Mouse (Mus musculus) kidney, adult 8-10 months (tissue): ENCODE measurements at regions not wholly inside any gene's neighbourhood (a gene's known extent, or its start where the extent isn't known, plus 50 kb on each side); places are given as distances from the start of the nearest gene placed in this dataset.

Experiments used
- DNase-seq, 2 experiments: peaks; one replicate each; pipeline ENCODE4 v3.0.0; 2022

DNA sequence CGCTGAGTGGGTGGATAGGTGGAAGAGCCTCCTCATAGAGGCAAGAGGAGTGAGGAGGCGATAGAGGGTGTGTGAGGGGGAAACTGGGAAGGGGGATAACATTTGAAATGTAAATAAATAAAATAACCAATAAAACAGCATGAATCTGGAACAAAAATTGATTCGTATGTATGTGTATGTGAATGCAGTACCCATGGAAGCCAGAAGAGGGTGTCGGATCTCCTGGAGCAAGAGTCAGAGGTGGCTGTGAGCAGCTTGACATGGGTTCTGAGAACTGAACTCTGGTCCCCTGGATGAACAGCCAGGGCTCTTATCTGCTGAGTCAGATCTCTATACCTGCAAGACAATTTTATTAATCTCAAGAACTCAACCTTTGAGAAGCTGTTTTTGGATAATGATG lies 81.4 kb downstream of the Tfap2b start:
- no peak for DNase-seq

- DNase-seq: peak in 1 of 2 experiments; percentile 59
Measured at GRCm38 (mm10) chr1:19321598-19321997, 112.9 kb downstream of the Tfap2b start.

- DNase-seq: no peak
Measured at GRCm38 (mm10) chr1:19336062-19336461, 127.3 kb downstream of the Tfap2b start.

DNA sequence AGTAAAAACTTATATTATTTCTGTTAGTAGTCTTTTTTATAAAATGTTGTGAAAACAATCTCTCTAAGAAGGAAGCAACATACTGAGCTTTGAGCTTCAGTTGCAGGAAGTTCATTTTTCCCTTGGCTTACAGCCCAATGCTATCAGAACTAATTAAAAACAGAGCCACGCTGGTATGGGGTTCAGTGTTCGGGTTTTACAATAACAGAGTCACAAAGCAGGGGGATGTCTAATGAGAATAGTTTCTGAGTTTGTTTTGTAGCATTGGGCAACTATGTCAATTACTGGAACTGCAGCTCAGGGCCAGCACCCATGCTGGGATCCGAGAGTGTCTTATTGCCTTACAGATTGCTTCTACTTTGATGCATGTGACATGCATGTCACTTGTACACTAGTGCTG lies 128.5 kb downstream of the Tfap2b start:
- no peak for DNase-seq

GRCm38 (mm10) chr1:19344445-19344844 lies 135.7 kb downstream of the Tfap2b start:
- DNase-seq: no peak

DNA sequence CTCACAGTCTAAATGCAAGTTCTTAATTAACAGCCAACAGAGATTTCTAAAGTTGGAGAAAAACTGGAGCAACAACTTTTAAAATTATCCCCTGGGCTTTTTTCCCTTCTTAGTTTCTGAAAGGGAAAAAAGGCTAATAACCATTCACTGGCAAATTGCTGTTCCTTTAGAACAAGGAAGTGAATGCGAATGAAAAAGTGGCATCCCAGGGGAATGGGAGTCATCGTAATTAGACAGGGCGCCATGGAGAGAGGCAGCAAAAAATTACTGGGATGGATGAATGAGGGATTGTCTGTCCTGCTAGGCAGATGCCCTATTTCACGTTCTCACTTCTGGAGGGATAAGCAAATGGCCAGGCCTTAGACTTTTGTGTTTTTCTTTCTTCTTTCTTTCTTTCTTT lies 141.8 kb downstream of the Tfap2b start:
- no peak for DNase-seq

DNA sequence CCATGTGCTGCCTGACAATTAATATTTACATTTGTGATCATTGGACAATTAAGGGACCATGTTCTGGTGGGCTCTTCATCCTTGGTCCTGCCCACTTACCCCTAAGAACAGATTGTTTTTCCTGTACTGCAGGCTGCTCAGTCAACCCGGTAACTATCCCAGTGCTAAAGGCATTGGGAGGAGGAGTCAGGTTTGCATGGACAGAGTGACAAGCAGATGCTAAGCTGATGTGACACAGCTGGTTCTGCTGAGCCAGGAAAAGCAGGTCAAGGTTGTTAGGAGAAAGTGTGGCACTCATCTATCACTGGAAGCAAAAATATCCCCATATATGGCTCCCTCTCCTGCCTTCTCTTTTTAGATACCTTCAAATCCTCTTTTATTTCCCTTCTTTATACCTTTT lies 176.1 kb downstream of the Tfap2b start:
- no peak for DNase-seq

DNA sequence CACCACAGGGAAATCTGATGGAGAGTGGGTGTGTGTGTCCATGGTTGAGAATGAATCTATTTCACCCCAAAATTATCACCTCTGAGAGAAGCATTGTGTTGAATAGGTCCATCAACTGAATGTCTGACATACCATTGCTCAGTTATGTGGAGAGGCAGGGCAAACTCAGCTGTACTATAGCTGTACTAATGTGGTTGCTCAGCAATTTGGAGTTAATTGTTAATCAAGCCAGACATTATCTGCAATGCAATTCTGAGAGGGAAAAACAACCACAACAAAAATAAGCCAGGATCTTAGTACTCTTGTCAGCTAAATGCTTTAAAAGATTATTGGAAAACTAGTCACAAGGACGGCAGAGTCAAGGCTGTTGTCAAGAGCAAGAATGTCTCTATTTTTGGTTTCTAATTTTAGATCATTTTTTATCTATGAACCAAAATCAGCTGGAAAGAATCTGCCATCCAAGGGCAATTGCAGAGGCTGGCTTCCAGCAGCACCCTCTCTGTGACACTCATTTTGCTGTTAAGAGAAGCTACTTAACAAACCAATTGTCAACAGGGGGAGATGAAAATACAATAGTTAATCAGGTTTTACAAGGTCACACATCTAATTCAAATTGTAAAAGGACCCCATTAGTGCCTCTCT lies 180.3 kb downstream of the Tfap2b start:
- peak in 1 of 2 experiments; percentile 64 for DNase-seq

DNA sequence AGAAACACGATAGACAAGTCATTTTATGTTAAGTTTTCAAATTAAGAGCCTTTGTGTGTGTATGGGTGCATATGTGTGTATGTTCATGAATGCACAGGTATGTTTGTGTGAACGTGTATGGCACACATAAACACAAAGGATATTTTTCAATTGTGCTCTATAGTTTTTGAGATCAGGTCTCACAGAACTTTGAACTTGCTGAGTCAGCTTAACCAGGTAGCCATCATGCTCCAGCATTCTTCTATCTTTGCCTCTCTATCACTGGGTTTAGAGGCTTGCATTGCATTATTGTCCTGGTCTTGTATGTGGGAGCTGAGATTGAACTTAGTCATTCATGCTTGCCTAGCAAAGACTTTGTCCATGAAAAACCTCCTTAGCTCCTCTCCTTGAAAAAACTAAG lies 198.8 kb downstream of the Tfap2b start:
- no peak for DNase-seq

- no peak for DNase-seq
Measured at GRCm38 (mm10) chr1:19412345-19412744, 203.6 kb downstream of the Tfap2b start.

GRCm38 (mm10) chr1:19421116-19421515 lies 212.4 kb downstream of the Tfap2b start:
- DNase-seq: peak; percentile 53 to 61

DNA sequence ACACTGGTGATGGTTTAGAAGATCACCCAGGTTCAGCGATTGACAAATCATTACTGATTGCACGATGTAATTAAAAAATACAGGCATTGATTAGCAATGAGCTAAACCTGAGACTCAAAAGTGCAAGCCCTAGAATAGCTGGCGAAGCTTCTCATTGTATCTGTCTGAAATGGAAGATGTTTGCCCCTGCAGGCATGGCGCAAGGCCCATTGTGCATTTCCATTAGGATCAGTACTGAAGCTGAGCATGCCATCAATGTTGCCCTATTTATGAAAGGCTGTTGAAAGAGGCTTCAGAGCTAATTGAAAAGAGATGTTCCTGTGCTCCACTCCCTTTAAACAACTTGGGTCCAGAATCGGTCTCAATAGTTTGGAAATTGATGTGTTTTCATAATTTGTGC lies 242.1 kb downstream of the Tfap2b start:
- DNase-seq: no peak

DNA sequence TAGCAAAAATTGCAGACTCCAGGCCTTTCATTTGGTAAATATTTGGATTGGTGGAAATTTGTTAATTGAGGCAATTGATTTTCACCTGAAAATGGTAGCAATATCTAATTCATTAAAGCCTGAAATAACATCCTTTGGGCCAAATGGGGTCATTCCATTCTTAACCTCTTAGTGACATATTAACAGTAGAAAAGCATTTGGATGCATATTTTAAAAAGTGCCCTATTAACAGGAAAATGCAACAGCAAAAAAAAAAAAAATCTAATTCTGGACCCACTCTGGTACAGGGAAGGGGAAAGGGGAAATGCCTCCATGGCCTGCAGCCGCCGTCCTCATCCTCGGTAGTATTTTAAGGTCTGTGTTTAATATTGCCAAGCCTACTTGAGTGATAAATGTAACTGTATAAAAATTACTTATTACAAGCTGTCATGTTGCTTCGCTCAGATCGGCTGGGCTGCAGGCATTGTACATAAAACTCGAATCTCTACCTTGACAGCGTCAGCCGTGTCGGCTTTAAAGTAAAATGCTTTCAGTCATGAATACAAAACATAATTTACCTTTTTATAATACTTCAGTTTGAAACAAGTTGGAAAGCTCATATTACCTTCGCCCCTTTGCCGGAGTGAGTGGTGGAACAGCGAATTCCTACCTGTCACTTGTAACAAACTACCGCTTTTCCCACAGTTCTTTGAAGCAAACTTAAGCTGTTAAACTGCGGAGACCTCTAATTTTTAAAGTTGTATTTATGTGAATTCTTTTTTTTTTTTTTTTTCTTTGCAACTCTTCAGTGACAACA lies 250.1 kb downstream of the Tfap2b start:
- peak; percentile 30 to 54 for DNase-seq

GRCm38 (mm10) chr1:19459876-19460275 lies 251.2 kb downstream of the Tfap2b start:
- no peak for DNase-seq

- peak; percentile 4 to 64 for DNase-seq
Measured at GRCm38 (mm10) chr1:19473561-19473960, 264.8 kb downstream of the Tfap2b start.
